Comparison of ENCODE assay signal across 8 mouse cellular contexts in the genomic region with DNA sequence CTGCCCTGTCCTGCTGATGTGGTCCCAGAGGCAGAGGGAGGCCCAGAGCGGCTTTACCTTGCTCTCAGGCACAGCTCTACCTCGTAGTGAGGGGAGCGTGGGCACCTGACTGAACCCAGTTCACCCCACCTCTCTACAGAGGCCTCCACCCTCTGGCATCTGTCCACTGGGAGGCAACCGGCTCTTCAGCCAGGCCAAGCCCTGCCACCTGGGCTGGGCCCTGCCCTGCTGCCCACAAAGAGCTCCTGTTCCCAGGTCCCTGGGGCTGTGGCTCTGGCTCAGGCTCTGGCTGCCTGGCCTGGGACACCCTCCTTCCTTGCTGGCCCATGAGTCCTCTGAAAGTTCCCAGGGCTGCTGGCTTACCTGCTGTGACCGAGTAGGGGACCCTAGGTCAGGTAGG. TPM values are rescaled to one million over a fixed set of nuclear protein-coding genes. Genes with fewer than 3 reads are reported as not detected.
A peak's percentile ranks its signal among the peaks of the same experiment; 100 is the strongest.
DNase-seq lines count a peak whose midpoint lies in the region; ATAC-seq and TF ChIP-seq lines count a peak whose summit lies in the region.

No protein-coding gene starts in this region.

- no peak for DNase-seq in forebrain, postnatal 0 days
- no peak for DNase-seq in forebrain, embryonic 14.5 days (ENCODE audit: low spot score)
- peak; percentile 41 for DNase-seq in NIH3T3 (ENCODE audit: low read depth)
- DNase-seq in lung, postnatal 0 days (ENCODE audit: low spot score) = peak; percentile 91
- DNase-seq in embryo, embryonic 10.5 days (ENCODE audit: low spot score) = no peak
- DNase-seq in gastrocnemius, postnatal 36 days = no peak

- TF ChIP-seq EP300 in lung, postnatal 0 days (IDR thresholded peaks at IDR 0.05) = no peak

- ATAC-seq in forebrain, postnatal 0 days = no peak
- no peak for ATAC-seq in forebrain, embryonic 14.5 days
- ATAC-seq in hindbrain, embryonic 15.5 days (ENCODE audit: low FRiP score, low read depth) = no peak
- peak; percentile 79 for ATAC-seq in lung, postnatal 0 days
- no peak for ATAC-seq in erythroblast, adult 5-6 weeks (replicated peaks; ENCODE audit: low FRiP score, poor library complexity, severe bottlenecking)

- intact Hi-C loops in gastrocnemius, postnatal 36 days (cut with DNase I) = loop anchor here (2.0 kb wide), 1 partner anchor 44 kb away; no protein-coding TSS in a partner anchor

- peaks cover 44% of the 10 kb centered on the region for H3K36me3 ChIP-seq in forebrain, postnatal 0 days (ENCODE audit: insufficient read depth)
- peaks cover 35% of the 10 kb centered on the region for H3K36me3 ChIP-seq in forebrain, embryonic 14.5 days (ENCODE audit: control insufficient read depth, insufficient read depth, low read length)
- peaks cover 34% of the 10 kb centered on the region for H3K36me3 ChIP-seq in hindbrain, embryonic 15.5 days
- peaks cover 16% of the 10 kb centered on the region for H3K36me3 ChIP-seq in lung, postnatal 0 days (ENCODE audit: insufficient read depth, low read length)

- no peak for TF ChIP-seq CTCF in forebrain, postnatal 0 days (IDR thresholded peaks at IDR 0.05; ENCODE audit: low read depth)
- peak; percentile 34; the same call in 1 of the 2 replicates for TF ChIP-seq CTCF in lung, postnatal 0 days (IDR thresholded peaks at IDR 0.05)

- 57% methylated on average over 5 of the region's 5 CpGs for WGBS in forebrain, postnatal 0 days
- WGBS in forebrain, embryonic 14.5 days = 68% methylated on average over 5 of the region's 5 CpGs
- WGBS in hindbrain, embryonic 15.5 days = 73% methylated on average over 5 of the region's 5 CpGs
- WGBS in lung, postnatal 0 days = 62% methylated on average over 5 of the region's 5 CpGs

- no peaks in the 10 kb centered on the region for H3K9me3 ChIP-seq in forebrain, postnatal 0 days (ENCODE audit: low read length)
- no peaks in the 10 kb centered on the region for H3K9me3 ChIP-seq in forebrain, embryonic 14.5 days (replicated peaks; ENCODE audit: control insufficient read depth, low read length)
- H3K9me3 ChIP-seq in hindbrain, embryonic 15.5 days = no peaks in the 10 kb centered on the region
- no peaks in the 10 kb centered on the region for H3K9me3 ChIP-seq in lung, postnatal 0 days (ENCODE audit: low read length)

- peak overlapping the region; percentile 45 for H3K27ac ChIP-seq in forebrain, postnatal 0 days (ENCODE audit: low read depth, low read length)
- no peak overlapping the region for H3K27ac ChIP-seq in forebrain, embryonic 14.5 days (ENCODE audit: low read depth, low read length)
- H3K27ac ChIP-seq in hindbrain, embryonic 15.5 days (replicated peaks) = peak overlapping the region; percentile 76
- peak overlapping the region; percentile 93 for H3K27ac ChIP-seq in lung, postnatal 0 days (ENCODE audit: low read length)

- no peaks in the 10 kb centered on the region for H3K4me1 ChIP-seq in forebrain, postnatal 0 days (ENCODE audit: insufficient read depth)
- no peaks in the 10 kb centered on the region for H3K4me1 ChIP-seq in forebrain, embryonic 14.5 days (ENCODE audit: control insufficient read depth, insufficient read depth, low read length)
- peaks cover 8% of the 10 kb centered on the region for H3K4me1 ChIP-seq in hindbrain, embryonic 15.5 days (replicated peaks)
- H3K4me1 ChIP-seq in lung, postnatal 0 days (ENCODE audit: insufficient read depth, low read depth, low read length) = peaks cover 18% of the 10 kb centered on the region

- no peak overlapping the region for H3K4me2 ChIP-seq in forebrain, postnatal 0 days (ENCODE audit: low read depth)
- no peak overlapping the region for H3K4me2 ChIP-seq in forebrain, embryonic 14.5 days (ENCODE audit: low read length)
- H3K4me2 ChIP-seq in hindbrain, embryonic 15.5 days = no peak overlapping the region
- no peak overlapping the region for H3K4me2 ChIP-seq in lung, postnatal 0 days (replicated peaks; ENCODE audit: low read depth, low read length)

- H3K4me3 ChIP-seq in forebrain, postnatal 0 days (ENCODE audit: low read depth, low read length) = no peak overlapping the region
- no peak overlapping the region for H3K4me3 ChIP-seq in forebrain, embryonic 14.5 days (ENCODE audit: low read depth, low read length)
- no peak overlapping the region for H3K4me3 ChIP-seq in hindbrain, embryonic 15.5 days
- H3K4me3 ChIP-seq in lung, postnatal 0 days (ENCODE audit: low read depth, low read length) = no peak overlapping the region

- H3K9ac ChIP-seq in forebrain, postnatal 0 days = no peak overlapping the region
- no peak overlapping the region for H3K9ac ChIP-seq in forebrain, embryonic 14.5 days (ENCODE audit: low read length)
- H3K9ac ChIP-seq in hindbrain, embryonic 15.5 days = no peak overlapping the region
- H3K9ac ChIP-seq in lung, postnatal 0 days (replicated peaks; ENCODE audit: low read depth) = 0 out of 2 replicates have a peak overlapping the region, but pooled peaks have one; percentile 20

- H3K27me3 ChIP-seq in forebrain, postnatal 0 days (ENCODE audit: insufficient read depth, low read length) = no peaks in the 10 kb centered on the region
- H3K27me3 ChIP-seq in forebrain, embryonic 14.5 days (replicated peaks; ENCODE audit: control insufficient read depth, insufficient read depth, low read length) = no peaks in the 10 kb centered on the region
- H3K27me3 ChIP-seq in hindbrain, embryonic 15.5 days = no peaks in the 10 kb centered on the region
- no peaks in the 10 kb centered on the region for H3K27me3 ChIP-seq in lung, postnatal 0 days (replicated peaks; ENCODE audit: insufficient read depth, low read length)

RNA-seq across cellular contexts. Expression of a gene that starts 38.4 kb away (rescaled TPM):
- 38.1 and 43.9 TPM in 2 replicates for total RNA-seq in forebrain, postnatal 0 days (2014; rRNA removed)
- 26.6 and 27.7 TPM in 2 replicates for polyA plus RNA-seq in forebrain, postnatal 0 days (2015; fragmentation: Nextera tagmentation; extraction: Ambion mirVana)
- 13.8 and 17.7 TPM in 2 replicates for polyA plus RNA-seq in forebrain, embryonic 14.5 days (2014; fragmentation: Nextera tagmentation; extraction: Ambion mirVana)
- polyA plus RNA-seq in hindbrain, embryonic 15.5 days (2015; fragmentation: Nextera tagmentation; extraction: Ambion mirVana) = 33.5 and 33.9 TPM in 2 replicates
- polyA plus RNA-seq in lung, postnatal 0 days (2015; fragmentation: Nextera tagmentation; extraction: Ambion mirVana) = 121 and 150 TPM in 2 replicates
- 3.1 and 5.8 TPM in 2 replicates for total RNA-seq in erythroblast, adult 5-6 weeks (2015; ENCODE audit: low replicate concordance)
- 2.6 and 5.6 TPM in 2 replicates for total RNA-seq in erythroblast, adult 5-6 weeks (2017; ENCODE audit: low replicate concordance)
- 1 to 10 TPM; 5.5 to 7.7 TPM for total RNA-seq in gastrocnemius, postnatal 36 days (2021)

RNA-seq across cellular contexts. Expression of a gene that starts 47.0 kb away (rescaled TPM):
- 266 and 507 TPM in 2 replicates for total RNA-seq in forebrain, postnatal 0 days (2014; rRNA removed)
- polyA plus RNA-seq in forebrain, postnatal 0 days (2015; fragmentation: Nextera tagmentation; extraction: Ambion mirVana) = 102 and 129 TPM in 2 replicates
- 94.3 and 128 TPM in 2 replicates for polyA plus RNA-seq in forebrain, embryonic 14.5 days (2014; fragmentation: Nextera tagmentation; extraction: Ambion mirVana)
- 94.0 and 104 TPM in 2 replicates for polyA plus RNA-seq in hindbrain, embryonic 15.5 days (2015; fragmentation: Nextera tagmentation; extraction: Ambion mirVana)
- polyA plus RNA-seq in lung, postnatal 0 days (2015; fragmentation: Nextera tagmentation; extraction: Ambion mirVana) = 78.4 and 82.5 TPM in 2 replicates
- total RNA-seq in erythroblast, adult 5-6 weeks (2015; ENCODE audit: low replicate concordance) = 305 and 430 TPM in 2 replicates
- 287 and 320 TPM in 2 replicates for total RNA-seq in erythroblast, adult 5-6 weeks (2017; ENCODE audit: low replicate concordance)
- 10 to 100 TPM; 45.3 to 75.3 TPM for total RNA-seq in gastrocnemius, postnatal 36 days (2021)

RNA-seq across cellular contexts. Expression of a gene that starts 47.1 kb away (rescaled TPM):
- total RNA-seq in forebrain, postnatal 0 days (2014; rRNA removed) = 23.1 and 28.7 TPM in 2 replicates
- polyA plus RNA-seq in forebrain, postnatal 0 days (2015; fragmentation: Nextera tagmentation; extraction: Ambion mirVana) = 12.7 and 17.4 TPM in 2 replicates
- polyA plus RNA-seq in forebrain, embryonic 14.5 days (2014; fragmentation: Nextera tagmentation; extraction: Ambion mirVana) = 13.6 and 15.7 TPM in 2 replicates
- 22.6 and 25.2 TPM in 2 replicates for polyA plus RNA-seq in hindbrain, embryonic 15.5 days (2015; fragmentation: Nextera tagmentation; extraction: Ambion mirVana)
- polyA plus RNA-seq in lung, postnatal 0 days (2015; fragmentation: Nextera tagmentation; extraction: Ambion mirVana) = 5.8 and 6.3 TPM in 2 replicates
- total RNA-seq in erythroblast, adult 5-6 weeks (2015; ENCODE audit: low replicate concordance) = 3.1 and 6.5 TPM in 2 replicates
- total RNA-seq in erythroblast, adult 5-6 weeks (2017; ENCODE audit: low replicate concordance) = 1.7 and 3.5 TPM in 2 replicates
- total RNA-seq in gastrocnemius, postnatal 36 days (2021) = 1 to 10 TPM; 9.1 to 9.4 TPM

Comparison
In these comparisons a context has a peak if more than half of its experiments do, and no peak if none do; other contexts are left out.
1. DNase-seq: peak in NIH3T3 (single experiment) and lung, postnatal 0 days (single experiment); none in forebrain, postnatal 0 days (single experiment), forebrain, embryonic 14.5 days (single experiment), embryo, embryonic 10.5 days (single experiment) and gastrocnemius, postnatal 36 days (0 of 2).